Mouse (Mus musculus) ES-E14 (cell line): ENCODE results near the gene Btbd3.

Experiments
- CHD2 ChIP-seq: IDR thresholded peaks from 2 replicates; pipeline ENCODE4 v1.6.1; 2014; ENCODE audit warnings: mild to moderate bottlenecking, low read depth, low read length, inconsistent platforms
- HCFC1 ChIP-seq: IDR thresholded peaks from 2 replicates; pipeline ENCODE4 v1.6.1; 2012; ENCODE audit warnings: low read length, inconsistent platforms, borderline replicate concordance; ENCODE audit not compliant: insufficient read depth
- MAFK ChIP-seq: IDR thresholded peaks from 2 replicates; pipeline ENCODE4 v1.6.1; 2014; ENCODE audit warnings: mild to moderate bottlenecking, low read depth, low read length, inconsistent platforms; ENCODE audit not compliant: insufficient read depth
- ZC3H11A ChIP-seq: IDR thresholded peaks from 2 replicates; pipeline ENCODE4 v1.6.1; 2012; ENCODE audit warnings: low read depth, mild to moderate bottlenecking, inconsistent platforms, low read length, borderline replicate concordance
- ZNF384 ChIP-seq: IDR thresholded peaks from 2 replicates; pipeline ENCODE4 v1.6.1; 2012; ENCODE audit warnings: low read depth, low read length, inconsistent platforms

DNA sequence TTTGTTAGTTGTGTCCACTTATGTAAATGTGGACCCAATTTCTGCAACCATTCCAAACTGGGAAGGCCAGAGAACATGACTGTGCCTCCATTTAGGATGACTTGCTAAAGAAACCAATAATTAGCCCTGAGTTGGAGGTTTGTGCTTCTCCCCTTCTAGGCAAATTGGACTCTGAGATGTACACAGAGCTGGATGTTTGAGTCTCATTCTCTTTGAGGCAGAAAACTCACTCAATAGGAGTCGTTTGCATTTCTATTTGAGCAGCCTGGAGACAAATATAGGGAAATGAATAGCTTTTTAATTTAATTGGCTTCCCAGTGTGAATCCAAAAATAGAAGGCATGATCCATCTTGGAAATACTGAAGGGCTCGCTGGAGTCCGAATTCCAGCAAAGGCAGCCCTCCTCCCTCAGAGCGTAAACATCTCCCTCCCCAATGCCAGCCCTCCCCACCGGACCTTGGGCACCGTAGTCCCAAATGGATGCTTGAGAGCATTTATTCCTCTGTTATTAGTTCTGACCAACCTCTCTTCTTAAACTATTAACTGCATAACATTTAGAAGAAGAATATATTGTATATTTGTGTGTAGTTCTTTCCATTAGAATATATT, 81.6 kb downstream of the Btbd3 start:
- no peak for TF ChIP-seq ZC3H11A
- no peak for TF ChIP-seq ZNF384
- TF ChIP-seq MAFK: no peak
- no peak for TF ChIP-seq HCFC1
- TF ChIP-seq CHD2: no peak
